Mouse (Mus musculus): ENCODE data around the gene Inpp5b.

GRCm38 (mm10) chr4:124703881-124704796 is 37.5 kb upstream of the Inpp5b start:
- no peak for TF ChIP-seq CTCF (IDR thresholded peaks at IDR 0.05; ENCODE audit: control insufficient read depth, insufficient read depth, low read length)
- no peak for TF ChIP-seq POLR2A (IDR thresholded peaks at IDR 0.05; ENCODE audit: borderline replicate concordance, control insufficient read depth, low read depth, low read length)

All from bone marrow, adult 2 months (tissue).